Mouse (Mus musculus): Measurements from ENCODE around the gene Sec22c. TPM values are rescaled to one million over a fixed set of nuclear protein-coding genes. Genes with fewer than 3 reads are reported as not detected.

Gene Sec22c
- total RNA-seq, 2 experiments from 2014 or later: 2.6 to 4.8 TPM

DNA sequence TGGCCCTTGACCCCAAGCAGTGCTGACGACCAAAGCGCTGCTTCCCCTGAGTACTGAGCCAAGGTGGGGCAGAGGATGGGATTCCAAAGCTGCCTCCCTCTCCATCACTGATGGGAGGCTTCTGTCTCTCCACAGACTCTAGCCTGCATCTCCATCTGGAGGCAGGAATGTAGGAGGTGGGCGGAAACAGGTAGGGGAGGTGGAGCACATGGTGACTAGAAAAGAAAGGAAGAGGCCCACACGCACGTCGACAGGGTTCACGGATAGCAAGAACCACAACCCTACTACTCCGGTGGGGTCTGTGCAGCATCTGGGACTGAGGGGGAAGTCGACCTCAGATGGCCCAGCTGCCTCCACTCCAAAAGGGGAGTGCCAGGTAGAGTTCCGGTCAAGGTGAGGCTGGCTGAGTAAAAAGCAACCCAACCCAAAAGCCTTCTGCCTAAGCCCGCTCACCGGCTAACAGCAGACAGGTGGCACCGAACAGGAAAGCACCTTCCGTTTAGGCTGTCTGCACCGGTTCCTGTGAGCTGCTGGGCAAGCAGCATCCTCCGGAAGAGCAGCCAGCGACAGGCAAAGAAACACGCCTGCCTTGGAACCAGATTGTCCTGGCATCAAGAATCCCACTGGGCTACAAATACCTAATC, 23.1 kb downstream of the Sec22c start:
- no peak for DNase-seq
- no peak for TF ChIP-seq CTCF (IDR thresholded peaks at IDR 0.05)
- H3K27ac ChIP-seq: no peak overlapping the region
- H3K4me3 ChIP-seq: no peak overlapping the region
- intact Hi-C loops (cut with DNase I): no loop called here

DNA sequence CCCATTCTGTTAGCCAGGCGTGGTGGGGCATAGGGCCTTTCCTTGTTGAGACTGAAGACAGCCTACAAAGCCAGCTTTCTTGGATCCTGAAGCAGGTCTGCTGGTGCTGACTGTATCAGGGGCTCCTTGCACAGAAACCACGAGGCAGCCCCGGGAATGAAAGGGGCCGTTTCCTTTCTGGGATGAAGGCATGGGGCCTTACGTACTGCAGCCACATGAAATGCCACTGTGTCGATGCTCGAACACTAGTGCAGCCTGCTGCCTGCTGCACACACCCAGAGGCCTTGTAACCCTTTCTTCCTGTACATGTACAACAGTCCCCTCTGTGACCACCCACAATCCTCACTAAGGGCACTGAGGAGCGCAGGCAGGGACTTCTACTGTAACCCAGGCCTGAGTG, 24.1 kb downstream of the Sec22c start:
- Histone ChIP-seq H3K4me3 (no peak overlapping the region), H3K27ac (no peak overlapping the region)
- no peak for DNase-seq
- intact Hi-C loops (cut with DNase I): no loop called here
- no peak for TF ChIP-seq CTCF (IDR thresholded peaks at IDR 0.05)

DNA sequence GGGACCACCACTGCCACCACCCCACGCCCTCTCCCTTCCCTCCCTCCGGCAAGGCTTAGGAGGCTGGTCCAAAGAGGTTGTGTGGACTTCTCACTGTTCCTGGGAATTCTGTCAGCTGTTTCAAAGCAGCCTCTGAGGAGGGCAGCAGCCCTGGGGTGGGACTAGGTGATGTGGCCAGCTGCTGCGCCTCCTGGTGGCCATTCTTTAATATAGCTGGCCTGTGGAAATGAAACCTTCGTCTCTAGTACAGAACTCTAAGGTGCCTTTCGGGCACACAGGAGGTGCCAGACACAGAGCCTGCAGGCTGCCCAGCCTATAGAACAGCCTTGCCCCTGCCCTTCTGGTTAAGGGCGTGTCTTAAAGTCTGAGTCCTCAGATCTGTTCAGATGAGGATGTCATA, 25.7 kb downstream of the Sec22c start:
- intact Hi-C loops (cut with DNase I): loop anchor here (1.0 to 5.0 kb wide), 3 partner anchors 37 to 432 kb away; partner anchors contain the start of genes Lyzl4 and Vipr1
- H3K27ac ChIP-seq: peak overlapping the region; percentile 53
- DNase-seq: peak; percentile 76
- TF ChIP-seq CTCF (IDR thresholded peaks at IDR 0.05): peak; percentile 75
- H3K4me3 ChIP-seq: no peak overlapping the region

DNA sequence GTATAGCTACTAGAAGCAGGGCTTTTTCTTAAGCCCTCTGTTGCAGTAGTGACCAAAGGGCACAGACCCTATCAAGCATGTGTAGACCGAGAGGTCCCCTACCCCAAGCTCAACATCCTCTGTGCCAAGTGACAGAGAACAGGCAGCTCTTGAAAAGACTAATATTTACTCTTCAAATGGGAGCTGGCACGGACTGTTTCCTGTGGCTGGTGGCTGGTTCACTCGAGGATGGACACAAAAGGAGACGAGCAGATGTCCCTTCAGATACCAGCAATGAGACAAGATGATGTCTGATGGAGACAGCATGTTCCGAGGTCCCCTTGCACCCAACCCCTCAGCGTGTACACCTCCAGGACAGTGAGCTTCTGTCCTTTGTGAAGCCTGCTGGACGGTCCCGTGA, 27.8 kb downstream of the Sec22c start:
- no peak for TF ChIP-seq CTCF (IDR thresholded peaks at IDR 0.05)
- intact Hi-C loops (cut with DNase I): loop anchor here (5.0 kb wide), 2 partner anchors 200 to 430 kb away; no protein-coding TSS in a partner anchor
- no peak for DNase-seq
- Histone ChIP-seq H3K4me3 (no peak overlapping the region), H3K27ac (peak overlapping the region; percentile 6; the same call in 1 of the 2 replicates)

DNA sequence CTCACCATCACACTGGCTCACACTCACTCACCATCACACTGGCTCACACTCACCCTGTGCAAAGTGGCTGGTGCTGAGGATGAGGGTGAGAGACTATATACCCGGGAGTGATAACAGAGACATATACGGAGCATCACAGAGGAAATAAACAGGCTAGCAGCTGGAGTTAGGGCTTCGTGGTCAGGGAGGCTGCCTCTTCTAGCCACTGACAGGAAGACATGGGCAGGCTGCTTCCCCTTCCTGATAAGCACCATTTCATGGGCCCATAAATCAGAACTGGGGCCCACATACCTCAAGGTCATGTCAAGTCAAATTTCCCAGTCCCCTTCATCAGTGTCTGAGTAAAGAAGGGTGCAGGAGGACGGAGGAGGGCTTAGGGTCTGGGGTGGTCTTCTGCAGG, 28.2 kb downstream of the Sec22c start:
- no peak for DNase-seq
- Histone ChIP-seq H3K27ac (0 out of 2 replicates have a peak overlapping the region, but pooled peaks have one; percentile 6), H3K4me3 (no peak overlapping the region)
- TF ChIP-seq CTCF (IDR thresholded peaks at IDR 0.05): no peak
- intact Hi-C loops (cut with DNase I): loop anchor here (5.0 kb wide), 2 partner anchors 200 to 430 kb away; no protein-coding TSS in a partner anchor

DNA sequence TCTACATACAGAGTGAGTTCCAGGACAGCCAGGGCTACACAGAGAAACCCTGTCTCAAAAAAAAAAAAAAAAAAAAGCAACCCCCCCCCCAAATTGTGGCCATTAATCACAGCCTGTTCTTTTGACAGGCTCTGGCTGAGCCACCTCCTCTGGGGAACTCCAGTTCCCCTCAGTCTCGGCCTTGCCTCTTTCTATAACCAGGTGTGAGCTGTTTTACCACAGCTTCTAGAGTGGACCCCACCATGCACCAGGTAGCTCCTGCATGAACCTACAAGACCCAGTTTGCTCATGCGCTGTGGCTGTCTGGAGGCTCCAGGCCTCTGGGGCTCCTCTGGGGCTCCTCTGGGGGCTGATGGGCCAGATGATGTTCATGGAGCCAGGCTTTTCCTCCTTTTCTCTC, 29.7 kb downstream of the Sec22c start:
- intact Hi-C loops (cut with DNase I): loop anchor here (5.0 kb wide), 2 partner anchors 198 to 428 kb away; no protein-coding TSS in a partner anchor

DNA sequence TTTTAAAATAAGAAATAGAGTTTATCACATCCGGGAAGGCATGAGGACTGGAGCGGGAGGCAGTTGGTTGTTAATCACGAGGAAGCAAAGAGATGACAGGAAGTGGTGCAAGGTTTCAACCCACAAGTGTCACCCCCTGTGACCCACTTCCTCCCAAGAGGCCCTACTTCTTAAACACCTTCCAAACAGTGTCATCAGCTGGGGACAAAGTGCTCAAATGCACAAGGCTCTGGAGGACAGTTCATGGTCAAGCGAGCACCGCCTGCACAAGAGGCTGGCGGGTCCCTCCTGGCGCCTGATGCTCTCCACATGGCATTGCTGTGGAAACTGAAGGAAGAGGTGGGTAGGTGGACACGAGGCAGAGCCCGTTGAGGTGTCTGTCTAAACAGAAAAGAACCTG, 30.3 kb downstream of the Sec22c start:
- DNase-seq: no peak
- Histone ChIP-seq H3K27ac (no peak overlapping the region), H3K4me3 (no peak overlapping the region)
- intact Hi-C loops (cut with DNase I): loop anchor here (5.0 kb wide), 2 partner anchors 198 to 428 kb away; no protein-coding TSS in a partner anchor
- no peak for TF ChIP-seq CTCF (IDR thresholded peaks at IDR 0.05)

More for the DNA sequence above, 29.7 kb downstream of the Sec22c start:
- Histone ChIP-seq H3K27ac (no peak overlapping the region), H3K4me3 (no peak overlapping the region)
- no peak for DNase-seq
- no peak for TF ChIP-seq CTCF (IDR thresholded peaks at IDR 0.05)

DNA sequence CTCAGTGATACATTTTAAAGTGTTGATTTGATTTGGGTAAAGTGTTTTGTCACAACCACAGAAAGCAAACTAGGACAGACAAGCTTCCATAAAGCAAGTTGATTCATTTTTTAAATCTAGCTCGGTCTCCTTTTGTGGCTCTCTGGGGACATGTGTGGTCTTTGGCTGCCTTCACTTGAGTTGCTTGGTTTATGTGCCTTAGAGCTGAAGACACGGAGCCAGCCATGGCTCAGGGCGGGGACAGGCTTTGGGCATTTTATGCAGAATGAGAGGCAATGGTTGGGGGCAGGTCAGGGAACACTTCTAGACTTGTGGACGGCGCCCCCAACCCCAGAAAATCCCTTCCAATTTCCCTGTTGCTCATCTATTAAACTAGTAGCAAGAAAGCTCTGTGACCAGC, 31.6 kb downstream of the Sec22c start:
- no peak for DNase-seq
- no peak for TF ChIP-seq CTCF (IDR thresholded peaks at IDR 0.05)
- Histone ChIP-seq H3K27ac (peak overlapping the region; percentile 72), H3K4me3 (no peak overlapping the region)
- intact Hi-C loops (cut with DNase I): no loop called here

DNA sequence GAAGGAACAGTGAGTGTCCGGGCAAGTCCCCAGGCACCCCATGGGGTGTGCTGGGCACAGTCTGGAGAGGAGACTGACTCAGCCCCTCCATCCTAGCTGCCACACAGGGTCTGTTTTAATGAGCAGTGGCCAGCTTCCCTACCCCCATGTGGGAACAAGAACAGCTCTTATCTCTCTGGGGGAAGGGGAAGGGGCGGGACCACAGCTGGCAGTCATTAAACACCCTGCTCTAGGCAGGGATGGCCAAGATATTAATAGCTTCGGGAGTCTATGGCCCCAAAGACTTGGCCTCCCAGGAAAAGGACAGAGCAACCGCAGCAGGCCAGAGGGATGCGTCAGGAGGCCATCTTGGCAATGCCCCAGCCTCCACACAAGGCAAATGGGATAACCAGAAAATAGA, 33.0 kb downstream of the Sec22c start:
- intact Hi-C loops (cut with DNase I): no loop called here
- peak; percentile 76 for DNase-seq
- no peak for TF ChIP-seq CTCF (IDR thresholded peaks at IDR 0.05)
- no peak overlapping the region for H3K4me3 ChIP-seq
- peak overlapping the region; percentile 72 for H3K27ac ChIP-seq

DNA sequence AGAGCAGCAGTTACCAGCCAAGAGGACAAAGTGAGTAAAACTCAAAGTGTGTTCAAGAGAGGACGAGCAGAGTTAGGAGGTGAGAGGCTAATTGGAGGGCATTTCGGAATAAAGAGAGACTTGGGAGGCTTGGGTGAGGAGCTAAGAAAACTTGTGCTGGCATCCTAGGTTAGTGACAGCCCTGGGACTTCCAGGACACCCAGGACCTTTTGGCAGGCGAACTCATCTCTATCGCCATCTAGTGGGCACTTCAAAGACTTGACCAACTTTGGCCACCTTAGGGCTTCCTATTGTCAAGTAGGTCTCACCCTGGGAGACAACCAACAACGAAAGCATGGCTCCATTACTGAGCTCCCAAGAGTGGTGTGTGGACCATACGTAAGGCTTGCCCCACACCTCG, 34.0 kb downstream of the Sec22c start:
- Histone ChIP-seq H3K4me3 (no peak overlapping the region), H3K27ac (peak overlapping the region; percentile 17; the same call in 1 of the 2 replicates)
- TF ChIP-seq CTCF (IDR thresholded peaks at IDR 0.05): peak; percentile 76
- intact Hi-C loops (cut with DNase I): no loop called here
- peak; percentile 58 for DNase-seq

DNA sequence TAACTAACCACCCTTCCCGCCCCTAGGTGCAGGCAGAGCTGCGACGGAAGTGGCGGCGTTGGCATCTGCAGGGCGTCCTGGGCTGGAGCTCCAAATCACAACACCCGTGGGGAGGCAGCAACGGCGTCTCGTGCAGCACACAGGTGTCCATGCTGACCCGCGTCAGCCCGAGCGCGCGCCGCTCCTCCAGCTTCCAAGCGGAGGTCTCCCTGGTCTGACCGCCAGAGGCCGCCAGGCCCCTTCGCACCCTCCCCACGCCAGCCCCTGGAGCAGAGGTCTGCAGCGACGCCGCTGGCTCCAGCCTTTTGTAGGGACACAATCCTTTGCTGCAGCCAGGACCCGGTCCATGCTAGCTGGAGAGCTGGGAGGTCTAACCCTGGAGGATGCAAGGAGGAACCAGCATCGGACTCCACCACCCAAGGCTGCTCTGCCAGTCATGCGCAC, 35.9 kb downstream of the Sec22c start:
- Histone ChIP-seq H3K4me3 (peak overlapping the region; percentile 32), H3K27ac (no peak overlapping the region)
- TF ChIP-seq CTCF (IDR thresholded peaks at IDR 0.05): peak; percentile 80
- intact Hi-C loops (cut with DNase I): no loop called here
- peak; percentile 82 for DNase-seq

DNA sequence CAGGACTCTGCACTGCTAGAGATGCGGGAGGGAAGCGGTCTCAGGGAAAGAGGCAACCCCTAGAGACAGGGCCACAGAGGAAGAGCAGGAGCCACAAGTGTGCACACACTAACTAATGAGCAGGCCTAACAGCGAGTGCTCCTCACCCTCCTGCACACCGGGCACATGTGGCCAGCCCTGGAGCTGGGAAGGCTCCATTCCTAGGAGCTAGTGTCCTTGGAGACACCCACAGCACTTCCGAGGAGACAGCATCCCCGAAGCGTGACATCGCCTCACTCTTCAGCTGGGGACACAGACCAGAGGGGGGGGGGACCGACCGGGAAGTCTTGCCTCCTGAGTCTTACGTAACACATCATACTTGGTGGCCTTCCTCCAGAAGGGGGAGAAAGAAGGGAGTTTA, 37.5 kb downstream of the Sec22c start:
- no peak overlapping the region for H3K4me3 ChIP-seq
- TF ChIP-seq CTCF (IDR thresholded peaks at IDR 0.05): no peak
- H3K27ac ChIP-seq: no peak overlapping the region; the same call in 1 of the 2 replicates
- intact Hi-C loops (cut with DNase I): no loop called here
- DNase-seq: no peak

DNA sequence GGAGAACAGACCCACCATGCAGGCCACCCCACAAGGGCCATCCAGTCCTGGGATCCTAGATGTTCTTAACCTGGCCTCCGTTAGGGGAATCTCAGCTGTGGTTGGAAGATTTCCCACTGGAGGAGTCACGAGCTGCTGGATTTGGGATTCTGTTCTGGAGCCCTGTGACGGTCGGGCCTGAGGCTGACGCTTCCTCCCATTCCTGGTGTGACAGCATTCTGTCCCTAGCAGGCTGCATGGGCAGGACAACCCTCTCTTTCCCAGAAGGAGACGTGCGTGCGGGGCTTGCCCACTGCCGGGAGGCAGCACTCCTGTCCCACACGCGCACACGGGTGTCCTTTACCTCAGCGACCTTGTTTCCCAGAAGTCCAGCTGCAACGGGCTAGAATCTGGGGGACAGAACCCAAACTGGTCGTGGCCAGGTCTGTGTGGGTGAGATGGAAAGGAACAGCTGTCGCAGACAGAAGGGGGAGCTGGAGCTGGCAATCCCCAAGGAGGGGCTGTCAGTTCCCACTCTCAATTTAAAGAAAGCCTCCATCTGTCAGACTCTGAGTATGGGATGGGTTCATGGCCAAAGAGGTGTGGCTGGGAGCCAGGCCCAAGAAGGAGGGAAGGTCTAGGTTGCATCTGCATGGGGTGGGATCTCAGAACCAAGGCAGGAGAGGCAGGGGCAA, 38.2 kb downstream of the Sec22c start:
- peak overlapping the region; percentile 12; the same call in 1 of the 2 replicates for H3K27ac ChIP-seq
- no peak for TF ChIP-seq CTCF (IDR thresholded peaks at IDR 0.05)
- DNase-seq: no peak
- H3K4me3 ChIP-seq: no peak overlapping the region
- intact Hi-C loops (cut with DNase I): no loop called here
